Mouse (Mus musculus) brown adipose tissue, adult 24 weeks (tissue): ENCODE data around the gene Tmem222. TPM values are rescaled to one million over a fixed set of nuclear protein-coding genes. Genes with fewer than 3 reads are reported as not detected.
A peak's percentile ranks its signal among the peaks of the same experiment; 100 is the strongest.

Source experiments
- H3K27ac ChIP-seq: fragments of 200-500 bp; replicated peaks from 2 replicates; pipeline ENCODE4 v1.5.1; 2012; ENCODE audit warnings: low read depth, mild to moderate bottlenecking, low read length
- H3K4me1 ChIP-seq: fragments of 200-500 bp; 2 replicates; pipeline ENCODE4 v1.6.1; 2012; ENCODE audit warnings: low read length, mixed read lengths; ENCODE audit not compliant: control insufficient read depth, insufficient read depth, insufficient read length
- H3K4me3 ChIP-seq: fragments of 200-500 bp; 2 replicates; pipeline ENCODE4 v1.5.1; 2012; ENCODE audit warnings: low read depth, mild to moderate bottlenecking, low read length, moderate library complexity; ENCODE audit not compliant: insufficient read depth
- polyA plus RNA-seq: library from polyadenylated mRNA; stranded (reverse); fragments of >200 nt; gene quantifications from 2 replicates; pipeline ENCODE4 v1.2.4, GENCODE M21; 2012; ENCODE audit not compliant: missing spikeins, insufficient read depth, insufficient read length

Gene Tmem222
- polyA plus RNA-seq, 1 experiment = 34.4 TPM

DNA sequence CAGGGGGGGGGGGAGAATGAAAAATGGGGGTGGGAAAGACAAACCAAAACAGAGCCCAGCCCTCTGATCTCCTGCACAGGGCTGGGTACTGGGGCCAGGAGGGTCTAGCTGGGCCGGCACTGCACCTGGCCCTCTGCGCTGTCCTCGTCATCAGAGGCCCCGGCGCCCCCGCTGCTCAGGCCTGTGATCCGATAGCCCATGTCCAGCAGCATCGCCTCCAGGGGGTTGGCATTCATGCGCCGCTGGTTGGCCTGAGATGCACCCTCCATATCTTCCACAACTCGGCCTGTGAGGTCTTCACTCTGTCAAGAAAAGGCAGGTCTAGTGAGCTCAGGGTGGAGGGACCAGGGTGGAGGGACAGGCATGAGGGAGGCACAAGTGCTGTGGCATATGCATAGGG, 16.5 kb upstream of the Tmem222 start:
- H3K4me1 ChIP-seq = no peaks in the 10 kb centered on the region
- H3K4me3 ChIP-seq = no peak overlapping the region
- no peak overlapping the region for H3K27ac ChIP-seq

DNA sequence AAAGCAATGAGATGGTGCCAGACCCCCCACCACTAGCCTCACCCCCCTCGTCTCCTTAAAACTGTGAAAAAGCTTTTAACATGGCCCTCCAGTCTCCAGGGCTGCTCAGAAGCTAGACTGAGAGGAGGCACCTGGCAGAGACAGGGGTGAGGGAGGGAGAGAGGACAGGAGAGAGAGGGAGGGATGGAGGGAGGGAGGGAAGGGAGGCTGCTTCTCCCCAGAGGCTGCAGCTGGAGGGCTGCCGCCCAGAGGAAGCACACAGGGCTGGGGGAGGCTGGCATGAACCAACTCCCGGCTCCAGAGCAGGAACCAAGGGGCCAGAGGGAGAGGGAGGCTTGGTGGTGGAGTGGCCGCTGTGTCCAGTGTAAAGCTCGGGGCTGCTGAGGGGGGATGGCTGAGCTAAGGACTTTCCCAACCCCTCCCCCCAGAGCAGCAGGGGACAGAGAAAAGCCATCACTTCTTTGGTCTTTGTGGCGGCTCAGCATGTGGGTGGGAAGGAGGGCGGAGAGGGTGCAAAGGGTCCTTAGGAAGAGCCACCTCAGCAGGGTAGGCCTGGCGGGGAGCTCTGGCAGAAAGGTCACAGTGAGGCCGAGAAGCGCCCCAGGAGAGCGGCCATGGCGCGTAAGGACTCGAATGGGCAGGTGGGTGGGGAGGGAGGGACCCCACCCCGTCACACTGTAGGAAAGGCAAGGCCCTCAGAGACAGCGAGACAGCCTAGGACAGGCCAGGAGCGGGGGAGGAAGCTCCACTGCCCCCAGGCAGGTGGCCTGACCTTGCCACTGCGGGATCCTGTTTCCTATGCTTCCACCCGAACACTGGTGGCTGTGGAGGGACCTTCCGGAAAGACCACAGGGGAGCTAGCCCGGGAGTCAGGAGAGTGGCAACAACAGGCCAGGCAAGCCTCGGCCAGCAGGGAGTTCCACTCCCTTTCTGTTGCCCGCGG, 15.6 kb upstream of the Tmem222 start:
- Histone ChIP-seq H3K4me1 (no peaks in the 10 kb centered on the region), H3K4me3 (no peak overlapping the region), H3K27ac (no peak overlapping the region)

DNA sequence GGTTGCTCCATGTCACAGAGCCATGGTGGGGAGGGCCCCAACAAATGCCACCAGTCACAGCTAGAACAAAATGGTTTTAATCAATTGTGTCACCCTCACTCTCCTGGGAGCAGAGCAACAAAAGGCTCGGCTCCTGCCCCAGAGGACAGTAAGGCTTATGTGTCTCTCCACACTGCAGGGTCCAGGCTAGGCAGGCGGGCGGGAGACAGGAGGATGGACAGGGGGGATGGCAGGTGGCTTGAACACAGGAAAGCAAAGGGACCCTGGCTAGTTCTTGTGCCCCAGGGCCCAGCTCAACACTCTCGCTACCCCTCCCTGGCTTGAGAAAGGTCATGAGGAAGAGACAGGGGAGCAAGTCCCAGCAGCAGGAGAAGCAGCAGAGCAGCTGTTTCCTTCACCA, 14.8 kb upstream of the Tmem222 start:
- no peaks in the 10 kb centered on the region for H3K4me1 ChIP-seq
- H3K4me3 ChIP-seq = no peak overlapping the region
- no peak overlapping the region for H3K27ac ChIP-seq

DNA sequence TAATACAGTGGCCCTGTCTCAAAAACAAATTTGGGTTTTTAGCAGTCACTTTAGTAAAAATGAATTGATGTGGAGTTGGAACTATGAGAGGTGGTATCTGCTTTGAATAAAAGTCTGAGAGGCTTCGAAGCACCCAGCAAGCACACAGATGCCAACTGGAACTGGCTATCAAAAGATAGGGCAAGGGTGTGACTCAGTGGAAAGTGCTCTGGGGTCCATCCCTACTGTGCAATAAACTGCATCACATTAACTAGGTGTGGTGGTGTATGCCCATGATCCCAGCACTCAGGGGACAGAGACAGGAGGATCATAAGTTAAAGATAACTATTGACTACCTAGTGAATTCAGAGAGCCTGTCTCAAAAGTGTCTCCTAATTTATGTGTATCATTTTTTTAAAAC, 13.7 kb upstream of the Tmem222 start:
- no peak overlapping the region for H3K27ac ChIP-seq
- no peaks in the 10 kb centered on the region for H3K4me1 ChIP-seq
- H3K4me3 ChIP-seq = no peak overlapping the region

DNA sequence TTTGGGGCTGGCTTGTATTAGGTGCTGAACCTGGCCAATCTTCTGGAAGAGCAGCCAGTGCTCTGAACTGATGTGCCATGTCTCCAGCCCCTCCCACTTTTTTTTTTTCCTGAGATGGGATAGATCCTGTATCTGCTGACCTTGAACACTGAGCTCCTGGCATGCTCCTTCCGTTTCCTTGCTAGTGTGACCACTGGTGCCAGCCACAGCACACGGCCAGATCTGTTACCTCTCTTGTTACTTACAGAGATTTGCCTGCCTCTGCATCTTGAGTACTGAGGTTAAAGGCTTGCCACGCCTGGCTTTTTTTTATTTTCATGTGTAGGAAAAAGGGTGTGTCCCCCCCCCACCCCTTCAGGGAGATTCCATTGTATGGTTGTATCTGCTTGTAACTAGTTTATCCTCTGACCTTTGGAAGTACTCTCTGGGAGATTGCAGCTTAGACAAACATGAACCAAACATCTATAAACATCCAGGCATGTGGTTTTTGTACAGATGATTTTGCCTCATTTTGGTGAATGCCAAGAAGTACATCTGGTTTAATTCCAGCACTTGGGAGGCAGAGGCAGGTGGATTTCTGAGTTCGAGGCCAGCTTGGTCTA, 9.0 kb upstream of the Tmem222 start:
- Histone ChIP-seq H3K4me1 (no peaks in the 10 kb centered on the region), H3K27ac (no peak overlapping the region), H3K4me3 (no peak overlapping the region)

DNA sequence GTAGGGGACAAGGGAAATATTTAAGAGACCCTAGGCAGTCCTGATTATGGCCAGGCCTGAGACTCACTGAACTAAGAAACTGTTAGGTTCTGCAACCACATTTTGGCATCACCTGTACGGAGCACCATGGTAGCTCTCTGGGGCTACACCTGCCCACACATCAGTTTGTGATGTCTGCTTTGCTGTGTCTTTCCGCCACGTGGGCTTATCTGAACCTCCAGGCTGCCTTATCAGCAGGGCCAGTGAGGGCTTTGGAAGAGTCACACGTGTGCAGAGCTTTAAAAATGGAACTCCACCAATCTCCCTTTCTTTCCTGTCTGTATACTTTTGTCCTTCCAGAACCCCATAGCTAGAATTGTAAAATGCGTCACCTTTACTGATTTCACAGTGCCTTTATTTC, 8.4 kb upstream of the Tmem222 start:
- no peak overlapping the region for H3K4me3 ChIP-seq
- no peaks in the 10 kb centered on the region for H3K4me1 ChIP-seq
- H3K27ac ChIP-seq = no peak overlapping the region

DNA sequence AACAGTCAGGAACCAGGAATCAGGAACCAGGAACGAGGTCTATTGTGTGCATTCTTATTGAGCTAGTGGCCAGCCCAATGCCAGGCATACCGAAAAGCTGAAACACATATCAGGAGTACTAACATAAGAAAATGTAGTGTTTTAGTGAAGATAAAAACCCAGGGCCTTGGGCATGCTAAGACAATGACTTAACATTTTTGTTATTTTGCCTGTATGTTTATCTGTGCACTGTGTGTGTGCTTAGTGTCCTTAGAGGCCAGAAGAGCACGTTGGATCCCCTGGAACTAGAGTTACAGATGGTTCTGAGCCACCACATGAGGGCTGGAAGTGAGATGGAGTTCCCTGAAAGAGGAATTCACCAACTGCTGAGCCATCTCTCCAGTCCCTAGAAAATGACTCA, 7.7 kb upstream of the Tmem222 start:
- no peak overlapping the region for H3K4me3 ChIP-seq
- no peak overlapping the region for H3K27ac ChIP-seq
- H3K4me1 ChIP-seq = no peaks in the 10 kb centered on the region

DNA sequence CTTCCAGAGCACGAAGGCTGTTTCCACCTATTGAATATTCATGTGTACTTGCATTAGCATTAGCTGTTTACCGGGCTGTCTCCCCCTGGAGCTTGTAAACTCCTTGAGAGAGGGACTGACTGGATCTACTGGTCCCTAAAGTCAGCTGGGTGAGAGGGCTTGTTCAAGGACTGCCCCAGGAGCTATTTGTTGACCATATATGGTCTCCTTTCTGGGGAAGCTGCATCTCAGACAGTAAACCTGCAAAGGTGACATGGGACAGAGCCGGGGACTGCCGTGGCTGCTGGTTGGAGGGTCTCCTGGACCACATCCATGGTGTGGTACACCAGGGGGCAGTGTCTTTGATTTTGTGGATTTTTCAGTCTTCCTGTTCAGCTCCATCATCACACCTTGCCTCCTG, 5.1 kb upstream of the Tmem222 start:
- Histone ChIP-seq H3K4me1 (peaks cover 4% of the 10 kb centered on the region; the same call in 1 of the 2 replicates), H3K4me3 (no peak overlapping the region), H3K27ac (no peak overlapping the region)

DNA sequence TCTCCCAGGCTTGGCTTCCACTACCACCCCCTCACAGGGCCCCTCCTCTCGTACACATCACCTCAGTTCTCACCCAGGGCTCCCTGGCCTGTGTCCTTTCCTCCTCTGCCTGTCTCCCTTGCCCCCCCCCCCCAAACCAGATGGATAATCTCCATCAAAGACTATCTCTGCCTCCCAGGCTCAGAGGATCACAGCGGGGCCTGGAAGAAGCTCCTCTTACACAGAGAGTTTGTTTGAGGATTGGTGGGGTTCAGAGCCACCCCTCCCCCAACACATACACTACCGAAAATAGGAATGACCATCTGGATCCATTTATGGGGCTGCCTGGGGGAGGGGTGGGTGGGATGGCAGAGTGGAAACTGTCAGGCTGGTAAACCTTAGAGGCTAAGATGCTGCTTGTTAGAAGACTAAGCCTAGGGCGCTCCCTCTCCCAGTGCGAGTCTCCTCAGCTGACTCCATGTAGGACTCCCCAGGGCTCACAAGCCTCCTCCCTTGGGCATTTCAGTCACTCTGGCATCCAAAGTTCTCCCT, 4.4 kb upstream of the Tmem222 start:
- Histone ChIP-seq H3K4me1 (peaks cover 4% of the 10 kb centered on the region; the same call in 1 of the 2 replicates), H3K27ac (no peak overlapping the region), H3K4me3 (no peak overlapping the region)

DNA sequence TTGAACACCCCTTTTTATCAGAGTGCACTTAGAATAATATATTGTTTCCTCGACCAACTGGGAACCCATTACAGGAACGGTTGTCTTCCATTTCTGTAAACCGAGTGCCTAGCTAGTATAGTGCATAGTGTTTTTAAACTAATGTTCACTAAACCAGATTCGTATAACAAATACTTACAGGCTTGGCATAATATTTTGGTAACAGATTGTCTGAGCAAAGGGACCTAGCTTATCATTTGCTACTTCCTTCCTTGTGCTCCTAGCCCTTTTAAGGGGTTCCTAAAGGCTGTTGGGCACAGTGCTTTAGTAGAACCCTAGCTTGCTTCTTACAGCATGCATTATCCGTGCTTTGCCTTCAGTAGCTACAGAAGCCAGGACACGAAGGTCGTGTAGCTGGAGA, 3.9 kb upstream of the Tmem222 start:
- H3K4me3 ChIP-seq = no peak overlapping the region
- peaks cover 4% of the 10 kb centered on the region; the same call in 1 of the 2 replicates for H3K4me1 ChIP-seq
- no peak overlapping the region for H3K27ac ChIP-seq

DNA sequence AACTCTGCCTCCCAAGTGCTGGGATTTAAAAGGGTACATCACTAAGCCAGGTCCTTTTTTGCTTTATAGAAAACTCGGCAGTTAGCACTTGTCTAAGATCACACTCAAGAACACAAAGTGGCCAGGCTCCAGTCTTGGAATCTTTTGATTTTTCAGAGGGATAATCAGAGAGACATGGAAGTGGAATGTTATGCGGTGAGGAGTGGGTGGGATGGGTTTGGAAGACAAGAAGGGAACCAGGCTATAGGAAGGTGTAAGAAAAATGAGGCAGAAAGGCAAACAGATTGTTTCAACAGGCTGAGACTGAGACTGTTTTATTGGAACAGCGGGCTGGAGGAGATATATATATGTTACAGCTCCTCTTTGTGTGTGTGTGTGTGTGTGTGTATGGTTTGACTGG, 890 bp upstream of the Tmem222 start:
- no peak overlapping the region for H3K4me3 ChIP-seq
- peaks cover 6% of the 10 kb centered on the region; the same call in 1 of the 2 replicates for H3K4me1 ChIP-seq
- H3K27ac ChIP-seq = peak overlapping the region; percentile 90

DNA sequence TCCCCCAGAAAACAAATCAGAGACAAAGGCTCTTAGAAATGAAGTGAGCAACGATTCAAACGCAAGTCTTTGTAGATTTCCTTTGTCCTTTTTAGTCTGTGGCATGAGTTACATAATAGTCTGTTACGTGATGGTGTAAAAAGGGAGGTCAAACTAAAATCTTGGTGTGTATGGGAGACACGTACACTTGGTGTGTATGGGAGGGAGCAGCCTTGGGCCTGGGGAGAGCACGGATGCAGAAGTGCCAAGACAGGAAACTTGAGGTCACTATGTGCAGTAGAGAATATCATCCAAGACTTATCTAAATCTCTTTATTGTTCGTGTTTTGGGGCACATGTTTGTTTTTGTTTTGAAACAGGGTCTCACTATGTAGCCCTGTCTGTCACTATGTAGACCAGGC, 475 bp upstream of the Tmem222 start:
- H3K4me3 ChIP-seq = peak overlapping the region; percentile 95
- H3K4me1 ChIP-seq = peaks cover 6% of the 10 kb centered on the region; the same call in 1 of the 2 replicates
- peak overlapping the region; percentile 90 for H3K27ac ChIP-seq

DNA sequence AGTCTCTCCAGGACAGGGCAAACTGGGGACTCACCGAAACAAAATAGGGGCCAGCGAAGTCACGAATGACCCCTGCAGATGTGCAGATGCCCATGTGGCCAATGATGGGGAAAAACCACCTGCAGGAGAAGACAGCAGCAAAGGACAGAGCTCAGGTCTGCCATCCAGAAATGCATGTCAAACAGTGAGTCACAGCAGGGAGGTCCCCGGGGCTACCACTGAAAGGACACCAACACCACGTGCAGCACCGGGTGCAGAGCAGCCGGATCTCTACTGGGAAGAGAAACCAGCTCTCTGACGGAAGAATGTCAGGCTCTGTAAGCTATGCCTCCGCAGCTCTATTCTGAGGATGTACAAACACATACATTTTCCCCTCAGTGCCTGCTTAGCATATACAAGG, 6.7 kb downstream of the Tmem222 start:
- Histone ChIP-seq H3K4me3 (no peak overlapping the region), H3K27ac (peak overlapping the region; percentile 32; the same call in 1 of the 2 replicates), H3K4me1 (peaks cover 28% of the 10 kb centered on the region)

DNA sequence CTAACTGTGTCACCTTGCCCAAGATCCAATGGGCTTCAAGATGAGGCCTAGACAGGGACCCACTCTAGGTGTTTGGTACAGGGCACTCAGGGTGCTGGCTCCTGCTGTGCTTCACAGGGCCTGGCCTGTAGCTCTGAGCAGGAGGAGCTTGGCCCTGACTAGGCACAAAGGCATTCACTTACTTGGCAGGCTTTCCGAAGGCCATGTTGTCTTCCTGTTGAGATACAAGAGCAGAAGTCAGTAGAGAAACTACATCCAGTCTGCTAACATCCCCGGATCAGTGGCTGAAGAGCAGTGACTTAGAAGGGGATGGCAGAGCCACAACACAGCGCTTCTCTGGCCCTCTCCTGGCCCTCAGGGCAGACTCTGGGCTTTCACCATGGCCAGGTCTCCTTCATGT, 8.0 kb downstream of the Tmem222 start:
- Histone ChIP-seq H3K27ac (peak overlapping the region; percentile 67), H3K4me3 (no peak overlapping the region), H3K4me1 (peaks cover 29% of the 10 kb centered on the region)

DNA sequence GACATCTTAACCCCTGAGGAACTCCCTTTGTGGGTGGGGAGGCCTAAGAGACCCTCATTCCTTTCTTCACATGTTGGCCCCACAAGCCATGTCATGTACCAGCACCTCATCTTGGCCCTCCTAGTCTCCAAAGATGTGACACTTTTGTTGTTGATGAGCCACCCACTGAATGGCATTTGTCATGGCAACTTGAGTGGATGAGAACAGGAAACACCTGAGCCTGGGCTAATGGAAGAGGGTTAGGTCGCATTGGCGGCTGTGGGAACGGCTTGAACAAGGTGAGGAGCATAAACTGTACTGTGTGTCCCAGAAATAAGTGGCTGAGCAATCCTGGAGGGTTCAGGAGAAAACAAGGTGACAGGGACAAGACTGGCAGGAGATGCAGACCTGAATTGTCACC, 8.7 kb downstream of the Tmem222 start:
- Histone ChIP-seq H3K27ac (peak overlapping the region; percentile 47; the same call in 1 of the 2 replicates), H3K4me3 (no peak overlapping the region), H3K4me1 (peaks cover 29% of the 10 kb centered on the region)
